Mouse (Mus musculus): ENCODE results near the gene Iqgap3.

- TF ChIP-seq POLR2A (IDR thresholded peaks at IDR 0.05; ENCODE audit: control insufficient read depth, extremely low read depth, insufficient read depth, low read length, poor library complexity) (no peak), CTCF (IDR thresholded peaks at IDR 0.05; ENCODE audit: borderline replicate concordance, control insufficient read depth, extremely low read depth, insufficient read depth, low read length, poor library complexity) (no peak)
Measured at GRCm38 (mm10) chr3:88145952-88146351, 64.2 kb downstream of the Iqgap3 start.

Data from thymus, adult 2 months (tissue).